Mouse (Mus musculus) heart, postnatal 0 days (tissue): ENCODE measurements around the gene Macrod1.

Experiments
- CTCF ChIP-seq: IDR thresholded peaks from 2 replicates; pipeline ENCODE4 v1.5.1; 2016; ENCODE audit warnings: antibody characterized with exemption, control low read depth, low read depth
- EP300 ChIP-seq: IDR thresholded peaks from 2 replicates; pipeline ENCODE4 v1.6.1; 2016; ENCODE audit warnings: antibody characterized with exemption, low read depth

DNA sequence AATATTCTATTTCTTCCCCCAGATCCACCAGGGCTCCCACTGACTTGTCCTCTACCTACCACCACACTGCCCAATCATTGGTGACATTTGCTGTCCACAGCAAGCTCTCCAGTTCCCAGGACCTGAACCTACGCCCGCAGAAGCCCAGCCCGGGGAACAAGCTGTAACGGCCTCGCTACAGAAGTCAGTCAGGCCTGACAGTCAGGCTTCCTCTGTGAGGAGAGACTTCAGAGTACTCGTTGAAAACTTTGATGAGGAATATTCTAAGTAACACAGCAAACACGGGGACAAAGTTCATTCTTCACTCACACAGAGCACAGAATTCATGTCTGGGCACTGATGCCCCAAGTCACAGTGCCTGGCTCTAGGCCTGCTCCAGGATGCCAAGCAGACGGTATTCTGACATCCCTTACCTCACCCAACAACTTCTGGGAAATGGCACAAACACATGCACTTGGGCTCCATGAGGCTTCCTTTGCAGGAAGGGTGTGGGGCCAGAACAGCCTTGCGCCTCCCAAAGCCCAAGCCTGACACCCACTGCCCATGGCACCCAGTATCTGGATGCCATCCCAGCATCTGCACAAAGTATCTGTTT lies 168.6 kb downstream of the Macrod1 start:
- TF ChIP-seq CTCF (no peak), EP300 (no peak)
